In the genomic region with DNA sequence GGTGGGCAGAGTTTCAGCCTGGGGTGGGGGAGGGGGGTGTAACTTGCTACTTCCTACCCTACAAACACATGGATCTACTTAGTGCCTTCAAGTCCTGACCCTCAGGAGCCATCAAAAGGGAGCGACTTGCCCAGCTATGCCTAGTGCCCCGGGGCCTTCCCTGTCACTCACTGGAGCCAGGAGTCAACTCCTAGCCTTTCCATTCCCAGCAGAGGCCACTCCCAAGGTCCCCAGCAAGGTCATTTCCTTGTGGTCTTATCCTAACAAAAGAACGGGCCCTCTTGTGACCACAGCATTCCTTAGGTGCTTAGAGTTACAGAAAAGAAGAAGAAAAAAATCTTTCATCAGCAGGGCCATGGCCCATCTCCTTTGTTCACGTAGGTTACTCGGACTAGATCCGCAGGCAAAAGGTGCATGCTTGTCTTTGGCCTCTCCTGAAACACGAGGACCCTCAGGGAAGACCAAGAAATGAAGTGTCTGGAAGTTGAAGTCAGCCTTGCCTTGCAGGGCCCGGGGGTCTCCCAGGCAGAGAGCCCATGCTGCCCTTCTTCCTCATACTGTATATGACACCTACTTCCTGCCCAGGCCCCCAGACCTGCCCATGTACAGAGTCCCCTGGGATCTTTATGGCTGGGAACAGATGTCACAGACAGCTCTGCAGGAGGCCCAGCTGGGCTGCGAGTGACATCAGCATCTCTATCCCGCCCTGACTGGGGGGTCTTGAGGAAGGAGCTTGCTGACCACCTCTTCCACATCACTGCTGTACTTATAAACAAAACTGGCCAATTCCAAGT, we compare ENCODE assay signal across 12 mouse cellular contexts. TPM values are rescaled to one million over a fixed set of nuclear protein-coding genes. Genes with fewer than 3 reads are reported as not detected.
DNase-seq lines count a peak whose midpoint lies in the region; ATAC-seq and TF ChIP-seq lines count a peak whose summit lies in the region.
"Had no signal": no experiment of that assay in that cellular context is flagged by ENCODE, and none has a peak within 500 bp of the region (broad histone marks: within the 10 kb centered on the region; RNA-seq: fewer than 3 reads in every experiment).

No protein-coding gene starts in this region.

- H3K4me3 ChIP-seq in heart, embryonic 11.5 days (ENCODE audit: low read depth, low read length): no peak overlapping the region
- no peak overlapping the region for H3K4me3 ChIP-seq in CH12.LX (replicated peaks in 1 of 3; ENCODE audit: low read depth in 2 of 3, low read length in 2 of 3, poor library complexity in 1 of 3)
- H3K4me3 ChIP-seq: limb, embryonic 13.5 days; midbrain, embryonic 12.5 days had no signal

- no peak for DNase-seq in heart, postnatal 4 days
- peak; percentile 77 for DNase-seq in CH12.LX (ENCODE audit: extremely low read depth)
- DNase-seq in embryo, embryonic 10.5 days (ENCODE audit: low spot score): peak; percentile 76
- peak; percentile 44 to 58 for DNase-seq in kidney, postnatal 4 days

- H3K79me2 ChIP-seq in CH12.LX (replicated peaks; ENCODE audit: control insufficient read depth, extremely low read depth, insufficient read depth, poor library complexity, severe bottlenecking): no peaks in the 10 kb centered on the region

- no peaks in the 10 kb centered on the region for H3K9me3 ChIP-seq in heart, embryonic 11.5 days (replicated peaks; ENCODE audit: control insufficient read depth, low read length)
- no peaks in the 10 kb centered on the region for H3K9me3 ChIP-seq in CH12.LX (replicated peaks; ENCODE audit: low read length)
- H3K9me3 ChIP-seq: limb, embryonic 13.5 days; midbrain, embryonic 12.5 days had no signal

- no peaks in the 10 kb centered on the region for H3K36me3 ChIP-seq in heart, embryonic 11.5 days (ENCODE audit: control insufficient read depth, insufficient read depth, low read length)
- no peaks in the 10 kb centered on the region for H3K36me3 ChIP-seq in CH12.LX (replicated peaks in 1 of 2; ENCODE audit: control insufficient read depth in 1 of 2, insufficient read depth in 1 of 2, low read length in 1 of 2)
- H3K36me3 ChIP-seq: limb, embryonic 13.5 days; midbrain, embryonic 12.5 days had no signal

- TF ChIP-seq RAD21 in CH12.LX (IDR thresholded peaks at IDR 0.05; ENCODE audit: low read depth, low read length): no peak

- in situ Hi-C loops in CH12.LX (cut with MboI; ENCODE audit: low pct_ligation_motif_present, low pct_unique_long_range_greater_than_20kb, low sequenced_read_pairs): no loop called here

- no peak for TF ChIP-seq POLR2A in CH12.LX (IDR thresholded peaks at IDR 0.05; ENCODE audit: low read depth, low read length)

- no peak overlapping the region for H3K9ac ChIP-seq in heart, embryonic 11.5 days (ENCODE audit: low read depth, low read length)
- no peak overlapping the region for H3K9ac ChIP-seq in CH12.LX (ENCODE audit: insufficient read depth, low read depth)
- H3K9ac ChIP-seq: limb, embryonic 13.5 days; midbrain, embryonic 12.5 days had no signal

- no peaks in the 10 kb centered on the region for H3K27me3 ChIP-seq in heart, embryonic 11.5 days (ENCODE audit: control insufficient read depth, insufficient read depth, low read length)
- no peaks in the 10 kb centered on the region for H3K27me3 ChIP-seq in CH12.LX (replicated peaks)
- H3K27me3 ChIP-seq: limb, embryonic 13.5 days; midbrain, embryonic 12.5 days had no signal

- ATAC-seq in heart, embryonic 11.5 days (replicated peaks; ENCODE audit: insufficient number of reproducible peaks, low FRiP score, low TSS enrichment): no peak
- no peak for ATAC-seq in cerebellum, adult (ENCODE audit: insufficient number of reproducible peaks, low FRiP score, low TSS enrichment)
- no peak for ATAC-seq in granulocyte monocyte progenitor cell, adult 5-6 weeks (replicated peaks; ENCODE audit: poor library complexity, severe bottlenecking)
- ATAC-seq in inflammation-experienced regulatory T-cells, adult 6 months: no peak
- ATAC-seq: forebrain, embryonic 14.5 days; hindbrain, embryonic 16.5 days had no signal

- 0 out of 2 replicates have a peak overlapping the region, but pooled peaks have one; percentile 35 for H3K27ac ChIP-seq in heart, embryonic 11.5 days (ENCODE audit: low read depth, low read length)
- H3K27ac ChIP-seq in CH12.LX (ENCODE audit: insufficient read depth, low read depth): peak overlapping the region; percentile 16; the same call in 1 of the 2 replicates
- H3K27ac ChIP-seq: limb, embryonic 13.5 days; midbrain, embryonic 12.5 days had no signal

- dilution Hi-C loops in CH12.LX (cut with MboI; ENCODE audit: extremely low pct_ligation_motif_present, extremely low pct_unique_long_range_greater_than_20kb, low sequenced_read_pairs): no loop called here

- H3K4me2 ChIP-seq in heart, embryonic 11.5 days: no peak overlapping the region
- H3K4me2 ChIP-seq in CH12.LX (ENCODE audit: insufficient read depth, low read depth, poor library complexity, severe bottlenecking): no peak overlapping the region
- H3K4me2 ChIP-seq: limb, embryonic 13.5 days; midbrain, embryonic 12.5 days had no signal

- 45% methylated on average over 10 of the region's 10 CpGs for WGBS in heart, embryonic 11.5 days (ENCODE audit: insufficient replicate concordance)

- H3K4me1 ChIP-seq in heart, embryonic 11.5 days (ENCODE audit: control insufficient read depth, insufficient read depth, low read length): peaks cover 7% of the 10 kb centered on the region; the same call in 1 of the 2 replicates
- peaks cover 26 to 64% of the 10 kb centered on the region in 2 experiments for H3K4me1 ChIP-seq in CH12.LX (ENCODE audit: control insufficient read depth in 1 of 2, insufficient read depth in 2 of 2)

- peak; percentile 47; the same call in 1 of the 2 replicates for TF ChIP-seq EP300 in CH12.LX (IDR thresholded peaks at IDR 0.05; ENCODE audit: low read length)

- no peak for TF ChIP-seq CTCF in CH12.LX (conservative IDR thresholded peaks at IDR 0.05 in 1 of 2, IDR thresholded peaks at IDR 0.05 in 1 of 2; ENCODE audit: low read depth in 2 of 2, low read length in 2 of 2)

TF ChIP-seq in CH12.LX, 34 proteins besides CTCF, POLR2A, EP300 and RAD21:
- peak; percentile 90 for TF ChIP-seq TCF12 (IDR thresholded peaks at IDR 0.05; ENCODE audit: low read depth, low read length)
- TF ChIP-seq ZMIZ1 (IDR thresholded peaks at IDR 0.05; ENCODE audit: low read depth, low read length): no peak
- TF ChIP-seq ETS1 (conservative IDR thresholded peaks at IDR 0.05; ENCODE audit: low read depth, low read length): peak; percentile 95
- no peak for TF ChIP-seq PAX5 (IDR thresholded peaks at IDR 0.05; ENCODE audit: low read length)
- TF ChIP-seq BHLHE40 (IDR thresholded peaks at IDR 0.05; ENCODE audit: low read depth, low read length): peak; percentile 37; the same call in 1 of the 2 replicates
- TF ChIP-seq POLR2AphosphoS2 (IDR thresholded peaks at IDR 0.05; ENCODE audit: low read depth, low read length): no peak
- TF ChIP-seq MAX (IDR thresholded peaks at IDR 0.05; ENCODE audit: low read length): no peak
- no peak; the same call in 1 of the 2 replicates for TF ChIP-seq JUND (conservative IDR thresholded peaks at IDR 0.05; ENCODE audit: low read depth, low read length)
- TF ChIP-seq UBTF (IDR thresholded peaks at IDR 0.05; ENCODE audit: low read depth, low read length): no peak
- TF ChIP-seq ELF1 (IDR thresholded peaks at IDR 0.05; ENCODE audit: low read depth, low read length): peak; percentile 64; the same call in 1 of the 2 replicates
- no peak for TF ChIP-seq ZC3H11A (IDR thresholded peaks at IDR 0.05; ENCODE audit: low read depth, low read length)
- TF ChIP-seq IRF4 (IDR thresholded peaks at IDR 0.05; ENCODE audit: low read depth, low read length): peak; percentile 51; the same call in 1 of the 2 replicates
- peak; percentile 41; the same call in 1 of the 2 replicates for TF ChIP-seq MEF2A (IDR thresholded peaks at IDR 0.05; ENCODE audit: borderline replicate concordance, low read depth, low read length)
- no peak for TF ChIP-seq E2F4 (IDR thresholded peaks at IDR 0.05; ENCODE audit: insufficient replicate concordance, low read depth, low read length)
- peak; percentile 6; the same call in 1 of the 2 replicates for TF ChIP-seq SMC3 (IDR thresholded peaks at IDR 0.05; ENCODE audit: low read depth, low read length)
- no peak for TF ChIP-seq ZKSCAN1 (IDR thresholded peaks at IDR 0.05; ENCODE audit: borderline replicate concordance, low read depth, low read length)
- no peak for TF ChIP-seq NELFE (IDR thresholded peaks at IDR 0.05; ENCODE audit: low read depth, low read length)
- TF ChIP-seq USF1 (IDR thresholded peaks at IDR 0.05; ENCODE audit: low read depth, low read length): no peak
- no peak for TF ChIP-seq KAT2A (IDR thresholded peaks at IDR 0.05; ENCODE audit: insufficient replicate concordance, low read length)
- no peak for TF ChIP-seq CHD2 (IDR thresholded peaks at IDR 0.05; ENCODE audit: low read length)
- TF ChIP-seq NRF1 (IDR thresholded peaks at IDR 0.05; ENCODE audit: low read depth, low read length): no peak

RNA-seq across cellular contexts. Expression of a gene that starts 47.3 kb away (rescaled TPM):
- 21.7 and 24.3 TPM in 2 replicates for polyA plus RNA-seq in heart, embryonic 11.5 days (2014; fragmentation: Nextera tagmentation; extraction: Ambion mirVana)
- 10 to 100 TPM; 74.3 to 79.7 TPM for total RNA-seq in heart, postnatal 4 days (2021)
- total RNA-seq in CH12.LX (2012; rRNA removed) (56.7 and 56.9 TPM in 2 replicates), CH12.LX (2014; rRNA removed) (16.0 and 17.1 TPM in 2 replicates)
- polyA plus RNA-seq in CH12.LX (2012; ENCODE audit: insufficient read length, low read depth): 27.7 and 36.7 TPM in 2 replicates
- 9.1 and 12.1 TPM in 2 replicates for total RNA-seq in granulocyte monocyte progenitor cell, adult 5-6 weeks (2014; fragmentation: Nextera tagmentation)
- 9.2 and 10.8 TPM in 2 replicates for total RNA-seq in granulocyte monocyte progenitor cell, adult 5-6 weeks (2017)
- 1 to 10 TPM; 2.5 to 3.8 (median 2.7) TPM for polyA plus RNA-seq in inflammation-experienced regulatory T-cells, adult 6 months (2017; shearing (Covaris generic))
